Mouse (Mus musculus) limb, embryonic 10.5 days (tissue): ENCODE results near the gene Zkscan16. TPM values are rescaled to one million over a fixed set of nuclear protein-coding genes. Genes with fewer than 3 reads are reported as not detected.

Experiments
- DNase-seq: peaks from one replicate; pipeline ENCODE4 v3.0.0-alpha.2; 2017; ENCODE audit warnings: low spot score
- H3K27ac ChIP-seq: fragments of 300-500 bp; sonication (generic); 2 replicates; pipeline ENCODE4 v1.5.1; 2016; ENCODE audit warnings: mild to moderate bottlenecking
- H3K27me3 ChIP-seq: fragments of 300-500 bp; sonication (generic); 2 replicates; pipeline ENCODE4 v1.6.1; 2016; ENCODE audit warnings: low read depth, mild to moderate bottlenecking; ENCODE audit not compliant: poor library complexity, severe bottlenecking
- H3K36me3 ChIP-seq: fragments of 300-500 bp; sonication (generic); 2 replicates; pipeline ENCODE4 v1.6.1; 2016; ENCODE audit warnings: mild to moderate bottlenecking, moderate library complexity
- H3K4me1 ChIP-seq: fragments of 300-500 bp; sonication (generic); 2 replicates; pipeline ENCODE4 v1.6.1; 2016
- H3K4me3 ChIP-seq: fragments of 300-500 bp; sonication (generic); 2 replicates; pipeline ENCODE4 v1.5.1; 2016; ENCODE audit warnings: mild to moderate bottlenecking, moderate library complexity
- H3K9me3 ChIP-seq: fragments of 300-500 bp; sonication (generic); replicated peaks from 2 replicates; pipeline ENCODE4 v1.6.1; 2016; ENCODE audit warnings: mild to moderate bottlenecking
- WGBS: fragments of 180-500 bp; shearing (Covaris S2); methylation state at CpG from one replicate; pipeline ENCODE4 v1.1.7; 2016; 5-methylcytosine and 5-hydroxymethylcytosine counted together
- polyA plus RNA-seq: library from polyadenylated mRNA; unstranded; fragments of >200 nt; fragmentation: Nextera tagmentation; extraction: Ambion mirVana; gene quantifications from 2 replicates; pipeline ENCODE4 v1.2.1, GENCODE M21; 2016

Zkscan16 gene
- polyA plus RNA-seq, 1 experiment from 2014 or later, result 1.1 TPM

GRCm38 (mm10) chr4:58992195-58992594 is 48.8 kb downstream of the Zkscan16 start:
- DNase-seq, result no peak
- Histone ChIP-seq H3K27ac (no peak overlapping the region), H3K4me1 (peaks cover 16% of the 10 kb centered on the region), H3K36me3 (no peaks in the 10 kb centered on the region), H3K4me3 (no peak overlapping the region), H3K9me3 (no peaks in the 10 kb centered on the region), H3K27me3 (no peaks in the 10 kb centered on the region)
- 79% methylated on average over 5 of the region's 5 CpGs for WGBS

- 86% methylated on average over 4 of the region's 4 CpGs for WGBS
- H3K27me3 ChIP-seq, result no peaks in the 10 kb centered on the region
- DNase-seq, result no peak
- H3K4me3 ChIP-seq, result no peak within 1 kb of the TSS
- H3K36me3 ChIP-seq, result no peaks in the 10 kb centered on the region
- no peaks in the 10 kb centered on the region for H3K9me3 ChIP-seq
- peaks cover 8% of the 10 kb centered on the region for H3K4me1 ChIP-seq
- no peak within 1 kb of the TSS for H3K27ac ChIP-seq
Observed at GRCm38 (mm10) chr4:58994762-58995161, 51.3 kb downstream of the Zkscan16 start, which contains the start of gene Dnajc25. Dnajc25 (plus strand) TSS chr4:58995062.

- no peaks in the 10 kb centered on the region for H3K27me3 ChIP-seq
- no peak for DNase-seq
- WGBS, result 79% methylated on average over 8 of the region's 8 CpGs
- H3K36me3 ChIP-seq, result no peaks in the 10 kb centered on the region
- H3K27ac ChIP-seq, result no peak overlapping the region
- H3K4me3 ChIP-seq, result no peak overlapping the region
- no peaks in the 10 kb centered on the region for H3K9me3 ChIP-seq
- peaks cover 8% of the 10 kb centered on the region for H3K4me1 ChIP-seq
Observed at GRCm38 (mm10) chr4:58995251-58995693, 51.8 kb downstream of the Zkscan16 start.

- no peak overlapping the region for H3K27ac ChIP-seq
- no peak overlapping the region for H3K4me3 ChIP-seq
- 77% methylated on average over 5 of the region's 5 CpGs for WGBS
Observed at GRCm38 (mm10) chr4:58997081-58997480, 53.7 kb downstream of the Zkscan16 start.

GRCm38 (mm10) chr4:58998688-58999087 is 55.3 kb downstream of the Zkscan16 start:
- no peaks in the 10 kb centered on the region for H3K36me3 ChIP-seq
- DNase-seq, result no peak
- H3K27me3 ChIP-seq, result no peaks in the 10 kb centered on the region
- H3K4me3 ChIP-seq, result no peak overlapping the region
- H3K27ac ChIP-seq, result no peak overlapping the region
- H3K9me3 ChIP-seq, result no peaks in the 10 kb centered on the region
- WGBS, result 94% methylated on average over 1 of the region's 1 CpGs
- H3K4me1 ChIP-seq, result peaks cover 16% of the 10 kb centered on the region

More at GRCm38 (mm10) chr4:58997081-58997480, 53.7 kb downstream of the Zkscan16 start:
- Histone ChIP-seq H3K36me3 (no peaks in the 10 kb centered on the region), H3K9me3 (no peaks in the 10 kb centered on the region), H3K4me1 (peaks cover 8% of the 10 kb centered on the region), H3K27me3 (no peaks in the 10 kb centered on the region)
- DNase-seq, result no peak

- 24% methylated on average over 2 of the region's 2 CpGs for WGBS
- H3K27ac ChIP-seq, result no peak overlapping the region
- H3K4me3 ChIP-seq, result no peak overlapping the region
- peak; percentile 75 for DNase-seq
- no peaks in the 10 kb centered on the region for H3K36me3 ChIP-seq
- H3K9me3 ChIP-seq, result no peaks in the 10 kb centered on the region
- no peaks in the 10 kb centered on the region for H3K27me3 ChIP-seq
- peaks cover 26% of the 10 kb centered on the region for H3K4me1 ChIP-seq
Observed at GRCm38 (mm10) chr4:58999686-59000085, 56.3 kb downstream of the Zkscan16 start.

GRCm38 (mm10) chr4:59000614-59001013 is 57.2 kb downstream of the Zkscan16 start:
- peak; percentile 43 for DNase-seq
- Histone ChIP-seq H3K27ac (no peak overlapping the region), H3K36me3 (no peaks in the 10 kb centered on the region), H3K9me3 (no peaks in the 10 kb centered on the region), H3K4me1 (peaks cover 31% of the 10 kb centered on the region), H3K4me3 (no peak overlapping the region), H3K27me3 (no peaks in the 10 kb centered on the region)
- 4% methylated on average over 2 of the region's 2 CpGs for WGBS

GRCm38 (mm10) chr4:59002948-59003805 is 59.7 kb downstream of the Zkscan16 start, which contains the start of gene Gm20503:
Gm20503 (plus strand) TSS chr4:59003210.
- peak within 1 kb of the TSS; percentile 85 for H3K4me3 ChIP-seq
- no peaks in the 10 kb centered on the region for H3K36me3 ChIP-seq
- H3K9me3 ChIP-seq, result no peaks in the 10 kb centered on the region
- no peaks in the 10 kb centered on the region for H3K27me3 ChIP-seq
- H3K4me1 ChIP-seq, result peaks cover 36% of the 10 kb centered on the region
- WGBS, result under 1% methylated on average over 89 of the region's 89 CpGs
- DNase-seq, result peak; percentile 94
- peak within 1 kb of the TSS; percentile 92 for H3K27ac ChIP-seq

- no peaks in the 10 kb centered on the region for H3K36me3 ChIP-seq
- peak overlapping the region; percentile 85 for H3K4me3 ChIP-seq
- no peaks in the 10 kb centered on the region for H3K9me3 ChIP-seq
- H3K27me3 ChIP-seq, result no peaks in the 10 kb centered on the region
- no peak for DNase-seq
- 44% methylated on average over 7 of the region's 7 CpGs for WGBS
- H3K27ac ChIP-seq, result peak overlapping the region; percentile 92; the same call in 1 of the 2 replicates
- H3K4me1 ChIP-seq, result peaks cover 36% of the 10 kb centered on the region
Observed at GRCm38 (mm10) chr4:59003806-59004200, 60.4 kb downstream of the Zkscan16 start.

- no peaks in the 10 kb centered on the region for H3K9me3 ChIP-seq
- no peaks in the 10 kb centered on the region for H3K36me3 ChIP-seq
- H3K27ac ChIP-seq, result no peak overlapping the region
- H3K27me3 ChIP-seq, result no peaks in the 10 kb centered on the region
- H3K4me1 ChIP-seq, result peaks cover 36% of the 10 kb centered on the region
- WGBS, result 62% methylated on average over 8 of the region's 8 CpGs
- no peak overlapping the region for H3K4me3 ChIP-seq
- no peak for DNase-seq
Observed at GRCm38 (mm10) chr4:59006211-59006610, 62.8 kb downstream of the Zkscan16 start.

GRCm38 (mm10) chr4:59007016-59007415 is 63.6 kb downstream of the Zkscan16 start:
- 88% methylated on average over 6 of the region's 6 CpGs for WGBS
- DNase-seq, result no peak
- H3K27ac ChIP-seq, result no peak overlapping the region
- peaks cover 36% of the 10 kb centered on the region for H3K4me1 ChIP-seq
- H3K27me3 ChIP-seq, result no peaks in the 10 kb centered on the region
- no peaks in the 10 kb centered on the region for H3K36me3 ChIP-seq
- H3K4me3 ChIP-seq, result no peak overlapping the region
- no peaks in the 10 kb centered on the region for H3K9me3 ChIP-seq
